Mouse (Mus musculus): ENCODE results near the gene Sc5d. TPM values are rescaled to one million over a fixed set of nuclear protein-coding genes. Genes with fewer than 3 reads are reported as not detected.

Sc5d gene
- polyA plus RNA-seq, 1 experiment, result not detected

- TF ChIP-seq POLR2A (IDR thresholded peaks at IDR 0.05; ENCODE audit: insufficient read depth, low read depth, low read length) (no peak), CTCF (IDR thresholded peaks at IDR 0.05; ENCODE audit: insufficient read depth, low read depth, low read length) (no peak)
- peaks cover 1% of the 10 kb centered on the region; the same call in 1 of the 2 replicates for H3K4me1 ChIP-seq (ENCODE audit: control insufficient read depth, insufficient read depth, low read length)
- 98% methylated on average over 3 of the region's 3 CpGs for WGBS
- no peak overlapping the region for H3K4me3 ChIP-seq (ENCODE audit: insufficient read depth, low read depth, low read length)
- H3K27ac ChIP-seq (ENCODE audit: insufficient read depth, low read depth, low read length), result no peak overlapping the region
Measured at GRCm38 (mm10) chr9:42270617-42271016, 6.6 kb upstream of the Sc5d start.

- WGBS, result 92% methylated on average over 5 of the region's 5 CpGs
- H3K4me3 ChIP-seq (ENCODE audit: insufficient read depth, low read depth, low read length), result no peak overlapping the region
- TF ChIP-seq CTCF (IDR thresholded peaks at IDR 0.05; ENCODE audit: insufficient read depth, low read depth, low read length), result no peak
- no peak for TF ChIP-seq POLR2A (IDR thresholded peaks at IDR 0.05; ENCODE audit: insufficient read depth, low read depth, low read length)
- H3K27ac ChIP-seq (ENCODE audit: insufficient read depth, low read depth, low read length), result no peak overlapping the region
- no peaks in the 10 kb centered on the region for H3K4me1 ChIP-seq (ENCODE audit: control insufficient read depth, insufficient read depth, low read length)
Measured at GRCm38 (mm10) chr9:42270081-42270480, 6.0 kb upstream of the Sc5d start.

- no peak for TF ChIP-seq CTCF (IDR thresholded peaks at IDR 0.05; ENCODE audit: insufficient read depth, low read depth, low read length)
- no peak for TF ChIP-seq POLR2A (IDR thresholded peaks at IDR 0.05; ENCODE audit: insufficient read depth, low read depth, low read length)
- WGBS, result 87% methylated on average over 5 of the region's 5 CpGs
- H3K27ac ChIP-seq (ENCODE audit: insufficient read depth, low read depth, low read length), result no peak overlapping the region
- H3K4me1 ChIP-seq (ENCODE audit: control insufficient read depth, insufficient read depth, low read length), result no peaks in the 10 kb centered on the region
- no peak overlapping the region for H3K4me3 ChIP-seq (ENCODE audit: insufficient read depth, low read depth, low read length)
Measured at GRCm38 (mm10) chr9:42268371-42268770, 4.3 kb upstream of the Sc5d start.

GRCm38 (mm10) chr9:42265309-42265708, 1.3 kb upstream of the Sc5d start:
- WGBS, result 94% methylated on average over 4 of the region's 4 CpGs
- peaks cover 2% of the 10 kb centered on the region; the same call in 1 of the 2 replicates for H3K4me1 ChIP-seq (ENCODE audit: control insufficient read depth, insufficient read depth, low read length)
- H3K4me3 ChIP-seq (ENCODE audit: insufficient read depth, low read depth, low read length), result no peak overlapping the region
- TF ChIP-seq POLR2A (IDR thresholded peaks at IDR 0.05; ENCODE audit: insufficient read depth, low read depth, low read length) (no peak), CTCF (IDR thresholded peaks at IDR 0.05; ENCODE audit: insufficient read depth, low read depth, low read length) (no peak)
- H3K27ac ChIP-seq (ENCODE audit: insufficient read depth, low read depth, low read length), result no peak overlapping the region

GRCm38 (mm10) chr9:42263709-42264111, 346 bp downstream of the Sc5d start:
- peaks cover 2% of the 10 kb centered on the region; the same call in 1 of the 2 replicates for H3K4me1 ChIP-seq (ENCODE audit: control insufficient read depth, insufficient read depth, low read length)
- WGBS, result under 1% methylated on average over 18 of the region's 18 CpGs
- H3K4me3 ChIP-seq (ENCODE audit: insufficient read depth, low read depth, low read length), result peak overlapping the region; percentile 69
- no peak overlapping the region for H3K27ac ChIP-seq (ENCODE audit: insufficient read depth, low read depth, low read length)
- TF ChIP-seq POLR2A (IDR thresholded peaks at IDR 0.05; ENCODE audit: insufficient read depth, low read depth, low read length) (no peak), CTCF (IDR thresholded peaks at IDR 0.05; ENCODE audit: insufficient read depth, low read depth, low read length) (no peak)

- H3K4me1 ChIP-seq (ENCODE audit: control insufficient read depth, insufficient read depth, low read length), result peaks cover 2% of the 10 kb centered on the region; the same call in 1 of the 2 replicates
- TF ChIP-seq POLR2A (IDR thresholded peaks at IDR 0.05; ENCODE audit: insufficient read depth, low read depth, low read length) (no peak), CTCF (IDR thresholded peaks at IDR 0.05; ENCODE audit: insufficient read depth, low read depth, low read length) (no peak)
- 95% methylated on average over 5 of the region's 5 CpGs for WGBS
- no peak overlapping the region for H3K27ac ChIP-seq (ENCODE audit: insufficient read depth, low read depth, low read length)
- no peak overlapping the region for H3K4me3 ChIP-seq (ENCODE audit: insufficient read depth, low read depth, low read length)
Measured at GRCm38 (mm10) chr9:42260481-42260880, 3.6 kb downstream of the Sc5d start.

GRCm38 (mm10) chr9:42249112-42249511, 14.9 kb downstream of the Sc5d start:
- 91% methylated on average over 6 of the region's 6 CpGs for WGBS
- Histone ChIP-seq H3K4me1 (ENCODE audit: control insufficient read depth, insufficient read depth, low read length) (peaks cover 3% of the 10 kb centered on the region; the same call in 1 of the 2 replicates), H3K4me3 (ENCODE audit: insufficient read depth, low read depth, low read length) (no peak overlapping the region), H3K27ac (ENCODE audit: insufficient read depth, low read depth, low read length) (no peak overlapping the region)
- TF ChIP-seq POLR2A (IDR thresholded peaks at IDR 0.05; ENCODE audit: insufficient read depth, low read depth, low read length) (no peak), CTCF (IDR thresholded peaks at IDR 0.05; ENCODE audit: insufficient read depth, low read depth, low read length) (no peak)

GRCm38 (mm10) chr9:42246688-42247087, 17.4 kb downstream of the Sc5d start:
- TF ChIP-seq CTCF (IDR thresholded peaks at IDR 0.05; ENCODE audit: insufficient read depth, low read depth, low read length) (no peak), POLR2A (IDR thresholded peaks at IDR 0.05; ENCODE audit: insufficient read depth, low read depth, low read length) (no peak)
- 82% methylated on average over 6 of the region's 6 CpGs for WGBS
- H3K4me3 ChIP-seq (ENCODE audit: insufficient read depth, low read depth, low read length), result no peak overlapping the region
- no peak overlapping the region for H3K27ac ChIP-seq (ENCODE audit: insufficient read depth, low read depth, low read length)
- no peaks in the 10 kb centered on the region for H3K4me1 ChIP-seq (ENCODE audit: control insufficient read depth, insufficient read depth, low read length)

- Histone ChIP-seq H3K4me3 (ENCODE audit: insufficient read depth, low read depth, low read length) (no peak overlapping the region), H3K4me1 (ENCODE audit: control insufficient read depth, insufficient read depth, low read length) (no peaks in the 10 kb centered on the region), H3K27ac (ENCODE audit: insufficient read depth, low read depth, low read length) (no peak overlapping the region)
- no peak for TF ChIP-seq CTCF (IDR thresholded peaks at IDR 0.05; ENCODE audit: insufficient read depth, low read depth, low read length)
- no peak for TF ChIP-seq POLR2A (IDR thresholded peaks at IDR 0.05; ENCODE audit: insufficient read depth, low read depth, low read length)
- WGBS, result 84% methylated on average over 5 of the region's 5 CpGs
Measured at GRCm38 (mm10) chr9:42244173-42244572, 19.9 kb downstream of the Sc5d start.

- no peak overlapping the region for H3K4me3 ChIP-seq (ENCODE audit: insufficient read depth, low read depth, low read length)
- H3K27ac ChIP-seq (ENCODE audit: insufficient read depth, low read depth, low read length), result no peak overlapping the region
- peaks cover 4% of the 10 kb centered on the region for H3K4me1 ChIP-seq (ENCODE audit: control insufficient read depth, insufficient read depth, low read length)
- 29% methylated on average over 3 of the region's 3 CpGs for WGBS
- TF ChIP-seq CTCF (IDR thresholded peaks at IDR 0.05; ENCODE audit: insufficient read depth, low read depth, low read length), result no peak
- TF ChIP-seq POLR2A (IDR thresholded peaks at IDR 0.05; ENCODE audit: insufficient read depth, low read depth, low read length), result no peak
Measured at GRCm38 (mm10) chr9:42241021-42241420, 23.0 kb downstream of the Sc5d start.
